Mouse (Mus musculus): ENCODE measurements at regions not wholly inside any gene's neighbourhood (a gene's known extent, or its start where the extent isn't known, plus 50 kb on each side); places are given as distances from the start of the nearest gene placed in this dataset.

- no peak overlapping the region for H3K4me3 ChIP-seq (ENCODE audit: low read length)
- no peak overlapping the region for H3K27ac ChIP-seq (ENCODE audit: low read depth, low read length)
- no peaks in the 10 kb centered on the region for H3K9me3 ChIP-seq (ENCODE audit: control insufficient read depth, low read length)
- H3K4me1 ChIP-seq (ENCODE audit: control insufficient read depth, insufficient read depth, low read length) = no peaks in the 10 kb centered on the region
- no peaks in the 10 kb centered on the region for H3K27me3 ChIP-seq (ENCODE audit: control insufficient read depth, insufficient read depth, low read length)
- 64% methylated on average over 4 of the region's 4 CpGs for WGBS
- ATAC-seq (ENCODE audit: low FRiP score, low TSS enrichment) = no peak
- H3K4me2 ChIP-seq (replicated peaks; ENCODE audit: low read depth, low read length) = no peak overlapping the region
- no peak overlapping the region for H3K9ac ChIP-seq (ENCODE audit: low read depth, low read length)
- no peaks in the 10 kb centered on the region for H3K36me3 ChIP-seq (ENCODE audit: control insufficient read depth, insufficient read depth, low read length)
Observed at GRCm38 (mm10) chr9:14109492-14109891, 165.4 kb upstream of the Sesn3 start.

- H3K9me3 ChIP-seq (ENCODE audit: control insufficient read depth, low read length) = no peaks in the 10 kb centered on the region
- WGBS = 45% methylated on average over 2 of the region's 2 CpGs
- H3K36me3 ChIP-seq (ENCODE audit: control insufficient read depth, insufficient read depth, low read length) = no peaks in the 10 kb centered on the region
- no peak overlapping the region for H3K4me3 ChIP-seq (ENCODE audit: low read length)
- no peak overlapping the region for H3K27ac ChIP-seq (ENCODE audit: low read depth, low read length)
- H3K27me3 ChIP-seq (ENCODE audit: control insufficient read depth, insufficient read depth, low read length) = no peaks in the 10 kb centered on the region
- no peak for ATAC-seq (ENCODE audit: low FRiP score, low TSS enrichment)
- H3K4me2 ChIP-seq (replicated peaks; ENCODE audit: low read depth, low read length) = no peak overlapping the region
- no peaks in the 10 kb centered on the region for H3K4me1 ChIP-seq (ENCODE audit: control insufficient read depth, insufficient read depth, low read length)
- no peak overlapping the region for H3K9ac ChIP-seq (ENCODE audit: low read depth, low read length)
Observed at GRCm38 (mm10) chr9:14111713-14112112, 163.2 kb upstream of the Sesn3 start.

GRCm38 (mm10) chr9:14115521-14115920 is 159.3 kb upstream of the Sesn3 start:
- Histone ChIP-seq H3K4me1 (ENCODE audit: control insufficient read depth, insufficient read depth, low read length) (no peaks in the 10 kb centered on the region), H3K9ac (ENCODE audit: low read depth, low read length) (no peak overlapping the region), H3K4me3 (ENCODE audit: low read length) (no peak overlapping the region), H3K27me3 (ENCODE audit: control insufficient read depth, insufficient read depth, low read length) (no peaks in the 10 kb centered on the region), H3K4me2 (replicated peaks; ENCODE audit: low read depth, low read length) (no peak overlapping the region), H3K9me3 (ENCODE audit: control insufficient read depth, low read length) (no peaks in the 10 kb centered on the region), H3K27ac (ENCODE audit: low read depth, low read length) (no peak overlapping the region), H3K36me3 (ENCODE audit: control insufficient read depth, insufficient read depth, low read length) (no peaks in the 10 kb centered on the region)
- ATAC-seq (ENCODE audit: low FRiP score, low TSS enrichment) = no peak
- 74% methylated on average over 3 of the region's 3 CpGs for WGBS

GRCm38 (mm10) chr9:14116097-14116840 is 158.6 kb upstream of the Sesn3 start:
- Histone ChIP-seq H3K27me3 (ENCODE audit: control insufficient read depth, insufficient read depth, low read length) (no peaks in the 10 kb centered on the region), H3K27ac (ENCODE audit: low read depth, low read length) (no peak overlapping the region), H3K4me2 (replicated peaks; ENCODE audit: low read depth, low read length) (no peak overlapping the region), H3K9me3 (ENCODE audit: control insufficient read depth, low read length) (no peaks in the 10 kb centered on the region), H3K4me1 (ENCODE audit: control insufficient read depth, insufficient read depth, low read length) (no peaks in the 10 kb centered on the region), H3K36me3 (ENCODE audit: control insufficient read depth, insufficient read depth, low read length) (no peaks in the 10 kb centered on the region), H3K9ac (ENCODE audit: low read depth, low read length) (no peak overlapping the region), H3K4me3 (ENCODE audit: low read length) (no peak overlapping the region)
- WGBS = 77% methylated on average over 8 of the region's 8 CpGs
- no peak for ATAC-seq (ENCODE audit: low FRiP score, low TSS enrichment)

- Histone ChIP-seq H3K4me1 (ENCODE audit: control insufficient read depth, insufficient read depth, low read length) (no peaks in the 10 kb centered on the region), H3K9me3 (ENCODE audit: control insufficient read depth, low read length) (no peaks in the 10 kb centered on the region), H3K4me3 (ENCODE audit: low read length) (no peak overlapping the region), H3K36me3 (ENCODE audit: control insufficient read depth, insufficient read depth, low read length) (no peaks in the 10 kb centered on the region), H3K27me3 (ENCODE audit: control insufficient read depth, insufficient read depth, low read length) (no peaks in the 10 kb centered on the region), H3K4me2 (replicated peaks; ENCODE audit: low read depth, low read length) (no peak overlapping the region), H3K27ac (ENCODE audit: low read depth, low read length) (no peak overlapping the region), H3K9ac (ENCODE audit: low read depth, low read length) (no peak overlapping the region)
- ATAC-seq (ENCODE audit: low FRiP score, low TSS enrichment) = no peak
- WGBS = 82% methylated on average over 5 of the region's 5 CpGs
Observed at GRCm38 (mm10) chr9:14133372-14133771, 141.5 kb upstream of the Sesn3 start.

GRCm38 (mm10) chr9:14134894-14135450 is 139.9 kb upstream of the Sesn3 start:
- Histone ChIP-seq H3K9ac (ENCODE audit: low read depth, low read length) (no peak overlapping the region), H3K27me3 (ENCODE audit: control insufficient read depth, insufficient read depth, low read length) (no peaks in the 10 kb centered on the region), H3K4me3 (ENCODE audit: low read length) (no peak overlapping the region), H3K27ac (ENCODE audit: low read depth, low read length) (no peak overlapping the region), H3K9me3 (ENCODE audit: control insufficient read depth, low read length) (no peaks in the 10 kb centered on the region), H3K4me2 (replicated peaks; ENCODE audit: low read depth, low read length) (no peak overlapping the region), H3K36me3 (ENCODE audit: control insufficient read depth, insufficient read depth, low read length) (no peaks in the 10 kb centered on the region), H3K4me1 (ENCODE audit: control insufficient read depth, insufficient read depth, low read length) (no peaks in the 10 kb centered on the region)
- ATAC-seq (ENCODE audit: low FRiP score, low TSS enrichment) = no peak
- 55% methylated on average over 6 of the region's 6 CpGs for WGBS

- Histone ChIP-seq H3K4me1 (ENCODE audit: control insufficient read depth, insufficient read depth, low read length) (no peaks in the 10 kb centered on the region), H3K9me3 (ENCODE audit: control insufficient read depth, low read length) (no peaks in the 10 kb centered on the region), H3K27ac (ENCODE audit: low read depth, low read length) (no peak overlapping the region), H3K36me3 (ENCODE audit: control insufficient read depth, insufficient read depth, low read length) (no peaks in the 10 kb centered on the region), H3K4me3 (ENCODE audit: low read length) (no peak overlapping the region), H3K27me3 (ENCODE audit: control insufficient read depth, insufficient read depth, low read length) (no peaks in the 10 kb centered on the region), H3K9ac (ENCODE audit: low read depth, low read length) (no peak overlapping the region), H3K4me2 (replicated peaks; ENCODE audit: low read depth, low read length) (no peak overlapping the region)
- no peak for ATAC-seq (ENCODE audit: low FRiP score, low TSS enrichment)
- 92% methylated on average over 4 of the region's 4 CpGs for WGBS
Observed at GRCm38 (mm10) chr9:14141321-14141720, 133.5 kb upstream of the Sesn3 start.

- no peaks in the 10 kb centered on the region for H3K27me3 ChIP-seq (ENCODE audit: control insufficient read depth, insufficient read depth, low read length)
- ATAC-seq (ENCODE audit: low FRiP score, low TSS enrichment) = no peak
- H3K27ac ChIP-seq (ENCODE audit: low read depth, low read length) = no peak overlapping the region
- no peaks in the 10 kb centered on the region for H3K9me3 ChIP-seq (ENCODE audit: control insufficient read depth, low read length)
- no peak overlapping the region for H3K9ac ChIP-seq (ENCODE audit: low read depth, low read length)
- no peaks in the 10 kb centered on the region for H3K36me3 ChIP-seq (ENCODE audit: control insufficient read depth, insufficient read depth, low read length)
- H3K4me3 ChIP-seq (ENCODE audit: low read length) = no peak overlapping the region
- no peak overlapping the region for H3K4me2 ChIP-seq (replicated peaks; ENCODE audit: low read depth, low read length)
- H3K4me1 ChIP-seq (ENCODE audit: control insufficient read depth, insufficient read depth, low read length) = no peaks in the 10 kb centered on the region
- 49% methylated on average over 2 of the region's 2 CpGs for WGBS
Observed at GRCm38 (mm10) chr9:14143988-14144387, 130.9 kb upstream of the Sesn3 start.

- no peak overlapping the region for H3K4me3 ChIP-seq (ENCODE audit: low read length)
- H3K9ac ChIP-seq (ENCODE audit: low read depth, low read length) = no peak overlapping the region
- H3K4me1 ChIP-seq (ENCODE audit: control insufficient read depth, insufficient read depth, low read length) = no peaks in the 10 kb centered on the region
- no peak for ATAC-seq (ENCODE audit: low FRiP score, low TSS enrichment)
- 89% methylated on average over 7 of the region's 7 CpGs for WGBS
- no peaks in the 10 kb centered on the region for H3K9me3 ChIP-seq (ENCODE audit: control insufficient read depth, low read length)
- no peaks in the 10 kb centered on the region for H3K27me3 ChIP-seq (ENCODE audit: control insufficient read depth, insufficient read depth, low read length)
- H3K36me3 ChIP-seq (ENCODE audit: control insufficient read depth, insufficient read depth, low read length) = no peaks in the 10 kb centered on the region
- H3K4me2 ChIP-seq (replicated peaks; ENCODE audit: low read depth, low read length) = no peak overlapping the region
- no peak overlapping the region for H3K27ac ChIP-seq (ENCODE audit: low read depth, low read length)
Observed at GRCm38 (mm10) chr9:14147088-14147487, 127.8 kb upstream of the Sesn3 start.

Data from kidney, embryonic 14.5 days (tissue).